Mouse (Mus musculus) liver (tissue): ENCODE data around the gene Slc25a13.

Experiments
- DNase-seq: peaks from one replicate; pipeline ENCODE4 v3.0.0-alpha.2; 2020; ENCODE audit warnings: mixed read lengths

Gene Slc25a13

GRCm38 (mm10) chr6:6216507-6217285, at the start of gene Slc25a13:
Gene Slc25a13 (minus strand): TSS chr6:6217173.
- peak; percentile 87 for DNase-seq

- DNase-seq: no peak
Measured at GRCm38 (mm10) chr6:6265761-6266160, 48.8 kb upstream of the Slc25a13 start.

DNA sequence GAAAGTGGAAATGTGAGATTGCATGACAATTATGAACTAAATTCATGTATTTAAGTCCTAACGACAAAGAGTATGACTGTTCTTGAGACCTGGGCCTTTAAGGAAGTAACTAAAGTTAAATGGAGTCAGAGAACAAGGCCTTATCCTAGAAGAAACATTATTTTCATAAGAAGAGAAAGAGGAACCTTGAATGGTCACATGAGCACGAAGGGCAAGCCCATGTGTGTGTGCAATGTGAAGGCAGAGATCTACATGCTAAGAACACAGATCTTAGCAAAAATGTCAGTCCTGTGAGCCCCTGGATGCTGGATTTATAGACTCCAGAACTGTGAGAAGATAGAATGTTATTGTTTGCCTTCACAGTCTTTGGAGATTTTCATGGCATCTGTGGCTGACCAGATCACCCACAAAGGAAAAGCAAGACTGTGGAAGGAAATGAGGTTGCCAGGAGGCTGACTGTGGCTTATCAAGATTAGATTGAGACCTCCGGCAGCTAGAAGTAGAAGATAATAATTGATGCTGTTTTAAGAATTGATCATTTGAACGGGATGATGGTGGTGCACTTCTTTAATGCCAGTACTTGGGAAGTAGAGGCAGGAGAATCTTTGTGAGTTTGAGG, 46.4 kb upstream of the Slc25a13 start:
- no peak for DNase-seq

DNA sequence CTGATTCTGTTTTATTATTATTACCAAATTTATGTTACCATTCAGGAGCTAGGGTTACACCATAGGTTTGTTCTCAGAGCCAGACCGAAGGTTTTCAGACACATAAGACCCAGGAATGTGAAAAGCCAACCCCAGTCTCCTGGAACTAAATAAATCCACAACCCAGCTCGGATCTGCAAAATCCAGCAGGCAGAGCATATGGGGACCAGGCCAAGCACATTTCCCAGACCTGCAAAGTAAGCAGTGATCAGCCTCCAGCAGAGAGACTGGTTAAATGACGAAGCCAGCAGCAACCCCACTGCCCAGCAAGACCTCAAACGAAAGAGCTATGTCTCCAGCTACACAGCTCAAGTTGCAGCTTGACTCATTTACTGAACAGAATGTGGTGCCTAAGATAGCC, 43.9 kb upstream of the Slc25a13 start:
- DNase-seq: no peak

GRCm38 (mm10) chr6:6248500-6248899, 31.5 kb upstream of the Slc25a13 start:
- DNase-seq: no peak

DNA sequence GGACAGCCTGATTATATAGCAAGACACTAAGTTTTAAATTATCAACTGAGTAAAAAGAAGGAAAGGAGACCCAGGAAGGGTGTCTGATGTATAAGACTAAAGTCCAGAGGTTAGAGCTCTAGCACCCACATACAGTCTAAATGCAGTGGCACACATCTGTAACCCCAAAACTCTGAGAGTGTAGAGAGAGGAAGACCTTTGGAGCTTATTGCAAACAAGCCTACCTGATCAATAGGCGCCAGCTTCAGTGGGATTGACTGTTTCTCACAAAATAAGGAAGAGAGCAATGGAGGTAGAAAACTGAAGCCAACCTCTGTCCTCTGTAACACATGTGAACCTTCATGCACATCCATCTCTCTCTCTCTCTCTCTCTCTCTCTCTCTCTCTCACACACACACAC, 26.9 kb upstream of the Slc25a13 start:
- DNase-seq: no peak

- DNase-seq: no peak
Measured at GRCm38 (mm10) chr6:6242114-6242513, 25.1 kb upstream of the Slc25a13 start.

DNA sequence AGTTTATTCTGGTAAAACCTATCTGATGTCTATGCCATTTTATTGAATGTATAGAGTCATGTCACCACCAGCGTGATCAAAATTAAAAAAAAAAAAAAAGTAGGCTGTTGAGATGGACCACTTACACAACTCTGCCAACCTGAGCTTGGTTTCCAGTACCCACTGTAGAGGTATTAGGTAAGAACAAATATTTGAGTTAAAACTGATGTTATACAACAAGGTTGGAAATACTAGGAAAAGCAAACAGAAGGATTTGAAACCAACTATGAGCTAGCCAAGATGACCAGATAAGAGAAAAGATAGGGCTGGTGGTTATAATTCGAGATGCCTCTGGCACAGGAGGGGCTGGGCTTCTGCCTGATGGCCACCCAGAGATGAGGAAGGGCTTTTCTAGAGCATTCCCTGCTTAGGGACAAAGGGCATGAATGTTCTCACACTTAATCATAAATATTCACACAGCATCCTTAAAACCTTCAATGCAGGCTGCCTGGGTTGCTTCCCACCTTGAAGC, 19.9 kb upstream of the Slc25a13 start:
- no peak for DNase-seq

DNA sequence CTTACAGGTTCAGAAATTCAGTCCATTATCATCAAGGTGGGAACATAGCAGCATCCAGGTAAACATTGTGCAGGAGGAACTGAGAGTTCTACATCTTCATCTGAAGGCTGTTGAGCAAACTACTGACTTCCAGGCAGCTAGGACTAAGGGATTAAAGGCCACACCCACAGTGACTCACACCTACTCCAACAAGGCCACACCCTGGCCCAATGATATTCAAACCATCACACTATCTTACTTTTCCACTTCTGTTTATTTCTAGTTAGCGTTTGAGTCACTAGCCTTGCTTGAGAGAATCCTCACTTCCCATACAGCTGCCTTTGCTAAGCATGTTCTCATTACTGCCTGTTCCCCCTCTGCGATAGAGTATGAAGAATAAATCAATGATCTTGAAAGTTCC, 13.3 kb upstream of the Slc25a13 start:
- no peak for DNase-seq

DNA sequence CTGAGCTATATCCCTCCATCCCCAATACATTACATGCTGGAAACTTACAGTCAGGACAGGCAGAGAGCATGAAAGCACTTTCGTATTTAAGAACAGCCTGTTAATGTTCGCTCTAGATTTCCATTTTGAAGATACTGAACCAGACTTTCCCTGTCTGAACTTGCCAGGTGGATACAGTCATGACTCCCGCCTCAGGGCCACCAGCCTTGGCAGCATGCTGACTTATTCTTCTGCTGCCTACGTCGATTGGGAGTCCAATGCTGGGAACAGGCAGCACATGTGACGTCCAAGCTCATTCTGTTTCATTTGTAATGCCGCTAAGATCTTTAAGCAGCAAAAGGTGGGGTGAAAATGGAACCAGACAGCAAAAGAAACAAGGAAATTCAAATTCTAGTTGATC, 5.7 kb upstream of the Slc25a13 start:
- no peak for DNase-seq

- DNase-seq: no peak
Measured at GRCm38 (mm10) chr6:6220574-6220973, 3.6 kb upstream of the Slc25a13 start.

DNA sequence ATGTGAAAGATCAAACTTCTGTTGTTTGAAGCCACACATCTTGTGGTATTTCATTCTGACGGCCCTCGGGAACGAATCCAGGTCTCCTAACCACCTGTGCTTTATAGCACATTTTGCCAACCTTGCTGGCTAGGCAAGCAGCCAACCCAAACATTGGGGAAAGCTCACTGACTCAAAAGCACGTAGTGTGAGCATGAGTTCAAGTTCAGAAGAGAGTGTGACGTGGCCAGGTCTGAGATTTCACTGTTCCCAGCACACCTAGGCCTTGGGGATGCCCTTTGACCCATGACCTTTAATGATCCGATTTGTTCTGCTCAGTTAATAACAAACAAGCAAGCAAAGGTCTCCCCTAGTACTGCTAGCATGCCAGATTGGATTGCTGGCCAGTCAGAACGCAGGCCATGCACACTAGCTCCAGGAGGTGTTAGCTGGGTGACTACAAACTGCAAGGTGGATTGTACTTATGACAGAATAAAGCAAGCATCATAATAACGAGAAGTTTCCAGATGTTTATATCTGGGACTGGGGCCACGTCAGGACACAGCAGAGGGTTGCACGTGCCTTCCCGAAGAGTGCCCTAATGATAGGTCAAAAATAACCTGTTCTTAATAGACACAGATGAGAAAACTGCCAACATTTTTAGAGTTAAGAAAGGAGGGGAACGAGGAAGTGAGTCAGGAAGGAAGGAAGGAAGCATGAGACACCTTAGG, 2.8 kb upstream of the Slc25a13 start:
- DNase-seq: peak; percentile 18

GRCm38 (mm10) chr6:6217286-6217625, 283 bp upstream of the Slc25a13 start:
- no peak for DNase-seq

DNA sequence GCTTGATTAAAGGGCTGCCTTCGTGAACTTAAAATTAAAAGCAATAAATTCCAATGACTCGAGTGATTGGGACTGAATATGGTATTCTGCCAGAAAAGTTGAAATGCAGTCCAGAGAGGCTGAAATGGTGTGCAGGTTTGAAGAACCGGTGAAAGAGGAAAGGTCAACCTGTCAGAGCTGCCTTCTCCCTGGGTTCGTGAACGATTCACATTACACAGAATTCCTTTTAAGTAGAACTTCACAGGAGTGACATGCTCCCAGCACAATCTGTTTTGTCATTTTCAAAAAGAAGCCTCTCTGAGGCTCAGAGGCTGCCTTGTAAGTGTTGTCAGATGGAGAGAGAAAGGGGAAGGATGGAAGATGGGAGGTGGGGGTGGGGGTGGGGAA, 860 bp downstream of the Slc25a13 start:
- no peak for DNase-seq

DNA sequence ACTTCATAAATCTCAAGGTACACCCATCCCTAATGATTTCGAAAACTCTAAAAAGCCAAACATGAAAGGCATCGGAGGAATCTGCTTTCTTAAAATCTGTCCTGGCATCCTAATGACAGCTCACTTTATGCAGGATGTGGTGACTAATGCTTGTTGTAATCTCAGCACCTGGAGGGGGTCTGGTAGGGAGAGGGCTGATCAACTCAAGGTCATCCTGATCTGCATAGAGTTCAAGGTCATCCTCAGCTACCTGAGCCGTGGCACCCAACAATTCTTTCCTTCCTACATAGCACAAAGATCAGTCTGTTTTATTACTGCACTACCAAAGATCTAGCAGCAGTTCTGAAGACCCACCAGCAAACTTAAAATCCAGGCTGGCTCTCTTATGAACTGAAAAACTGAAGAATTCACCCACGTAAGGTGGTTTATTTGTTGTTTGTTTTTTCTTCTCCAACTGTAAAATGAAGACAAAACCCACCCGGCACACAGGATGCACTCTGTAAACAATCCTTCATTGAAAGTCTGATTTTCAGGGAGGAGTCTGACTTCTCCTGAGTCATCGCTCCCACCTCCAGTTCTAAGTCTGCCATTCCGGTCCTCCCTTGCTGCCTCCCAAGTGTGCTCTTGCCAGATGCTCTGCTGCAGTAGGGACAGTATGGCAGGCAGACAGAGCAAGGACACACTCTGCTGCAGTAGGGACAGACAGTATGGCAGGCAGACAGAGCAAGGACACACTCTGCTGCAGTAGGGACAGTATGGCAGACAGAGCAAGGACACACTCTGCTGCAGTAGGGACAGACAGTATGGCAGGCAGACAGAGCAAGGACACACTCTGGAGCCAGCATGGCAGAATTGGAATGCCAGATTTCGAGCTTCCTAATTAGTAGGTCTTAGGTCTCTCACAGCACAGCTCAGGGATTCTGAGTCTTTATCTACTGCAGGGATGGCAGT, 4.3 kb downstream of the Slc25a13 start:
- DNase-seq: no peak

DNA sequence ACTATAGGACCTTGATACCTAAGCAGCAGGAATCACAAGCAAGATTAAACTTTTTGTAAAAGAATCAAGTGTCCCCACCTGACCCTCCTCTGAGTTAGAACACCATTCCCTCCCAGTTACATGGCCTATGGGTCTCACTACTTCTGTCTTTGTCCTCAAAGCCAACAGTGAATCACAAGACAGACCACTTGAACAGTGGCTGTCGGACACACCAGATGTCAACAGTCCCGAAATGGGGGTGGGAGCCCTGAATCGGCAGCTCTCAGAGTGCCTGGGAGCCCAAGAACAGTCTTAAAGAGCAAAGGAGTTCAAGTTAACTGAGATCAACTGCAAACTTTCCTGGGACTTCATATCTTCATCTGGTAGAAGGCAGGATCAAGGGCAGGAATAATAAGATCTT, 5.0 kb downstream of the Slc25a13 start:
- DNase-seq: no peak

- DNase-seq: no peak
Measured at GRCm38 (mm10) chr6:6210637-6211036, 6.3 kb downstream of the Slc25a13 start.

- DNase-seq: no peak
Measured at GRCm38 (mm10) chr6:6208351-6209059, 8.5 kb downstream of the Slc25a13 start.

- no peak for DNase-seq
Measured at GRCm38 (mm10) chr6:6207836-6208235, 9.1 kb downstream of the Slc25a13 start.

GRCm38 (mm10) chr6:6207395-6207794, 9.6 kb downstream of the Slc25a13 start:
- peak; percentile 55 for DNase-seq

GRCm38 (mm10) chr6:6205599-6206165, 11.3 kb downstream of the Slc25a13 start:
- no peak for DNase-seq

- no peak for DNase-seq
Measured at GRCm38 (mm10) chr6:6202451-6202850, 14.5 kb downstream of the Slc25a13 start.
